Mouse (Mus musculus) embryonic facial prominence, embryonic 12.5 days (tissue): ENCODE results near the gene Kat6b. TPM values are rescaled to one million over a fixed set of nuclear protein-coding genes. Genes with fewer than 3 reads are reported as not detected.
"Not testable (repeated sequence)": the region's sequence is repeated elsewhere in the genome, so short reads cannot be mapped to it uniquely, and the experiment has no call there.

Experiments used
- ATAC-seq: fragments of 200-750 bp; cut with Nextera tagmentation; 2 replicates; pipeline ENCODE4 v1.8.0; 2017; ENCODE audit not compliant: insufficient number of reproducible peaks, insufficient read depth, low FRiP score, low TSS enrichment
- H3K27ac ChIP-seq: fragments of 300-500 bp; sonication (generic); 2 replicates; pipeline ENCODE4 v1.5.1; 2016; ENCODE audit warnings: mild to moderate bottlenecking
- H3K27me3 ChIP-seq: fragments of 300-500 bp; sonication (generic); 2 replicates; pipeline ENCODE4 v1.6.1; 2016; ENCODE audit warnings: mild to moderate bottlenecking, moderate library complexity
- H3K36me3 ChIP-seq: fragments of 300-500 bp; sonication (generic); 2 replicates; pipeline ENCODE4 v1.6.1; 2016; ENCODE audit warnings: mild to moderate bottlenecking
- H3K4me1 ChIP-seq: fragments of 300-500 bp; sonication (generic); 2 replicates; pipeline ENCODE4 v1.6.1; 2016
- H3K4me2 ChIP-seq: fragments of 300-500 bp; sonication (generic); replicated peaks from 2 replicates; pipeline ENCODE4 v1.6.1; 2016; ENCODE audit warnings: mild to moderate bottlenecking, moderate library complexity
- H3K4me3 ChIP-seq: fragments of 300-500 bp; sonication (generic); 2 replicates; pipeline ENCODE4 v1.5.1; 2016; ENCODE audit warnings: mild to moderate bottlenecking
- H3K9ac ChIP-seq: fragments of 300-500 bp; sonication (generic); 2 replicates; pipeline ENCODE4 v1.6.1; 2016; ENCODE audit warnings: mild to moderate bottlenecking, moderate library complexity
- H3K9me3 ChIP-seq: fragments of 300-500 bp; sonication (generic); 2 replicates; pipeline ENCODE4 v1.6.1; 2016; ENCODE audit warnings: mild to moderate bottlenecking, moderate library complexity
- WGBS: fragments of 180-500 bp; shearing (Covaris S2); methylation state at CpG from one replicate; pipeline ENCODE4 v1.1.7; 2016; 5-methylcytosine and 5-hydroxymethylcytosine counted together
- polyA plus RNA-seq: library from polyadenylated mRNA; unstranded; fragments of >200 nt; fragmentation: Nextera tagmentation; extraction: Ambion mirVana; gene quantifications from 2 replicates; pipeline ENCODE4 v1.2.1, GENCODE M21; 2016

The Kat6b gene
- polyA plus RNA-seq, 1 experiment from 2014 or later = 28.6 TPM

DNA sequence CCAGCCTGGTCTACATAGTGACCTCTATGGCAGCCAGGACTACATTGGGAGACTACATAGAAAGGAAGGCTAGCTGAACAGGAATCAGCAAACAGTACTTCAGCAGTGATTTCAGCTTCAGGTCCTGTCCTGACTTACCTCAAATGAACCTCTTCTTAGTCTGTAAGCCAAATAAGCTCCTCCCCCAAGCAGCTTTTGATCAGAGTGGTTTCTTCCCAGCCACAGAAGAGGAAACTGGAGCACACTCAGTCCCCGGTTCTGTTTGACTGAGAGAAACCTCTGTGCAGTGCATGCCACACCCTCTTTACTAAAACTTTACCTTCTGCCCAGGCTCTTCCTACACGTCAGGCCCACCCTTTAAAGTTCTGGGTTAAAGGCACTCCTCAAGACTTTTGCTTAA lies 172.6 kb downstream of the Kat6b start:
- H3K9me3 ChIP-seq = no peaks in the 10 kb centered on the region
- WGBS = 73% methylated on average over 2 of the region's 2 CpGs
- H3K27me3 ChIP-seq = no peaks in the 10 kb centered on the region
- peaks cover 7% of the 10 kb centered on the region; the same call in 1 of the 2 replicates for H3K36me3 ChIP-seq
- no peak overlapping the region for H3K9ac ChIP-seq
- no peak overlapping the region for H3K4me3 ChIP-seq
- peaks cover 8% of the 10 kb centered on the region; the same call in 1 of the 2 replicates for H3K4me1 ChIP-seq
- no peak overlapping the region for H3K4me2 ChIP-seq
- no peak overlapping the region for H3K27ac ChIP-seq
- ATAC-seq = no peak

DNA sequence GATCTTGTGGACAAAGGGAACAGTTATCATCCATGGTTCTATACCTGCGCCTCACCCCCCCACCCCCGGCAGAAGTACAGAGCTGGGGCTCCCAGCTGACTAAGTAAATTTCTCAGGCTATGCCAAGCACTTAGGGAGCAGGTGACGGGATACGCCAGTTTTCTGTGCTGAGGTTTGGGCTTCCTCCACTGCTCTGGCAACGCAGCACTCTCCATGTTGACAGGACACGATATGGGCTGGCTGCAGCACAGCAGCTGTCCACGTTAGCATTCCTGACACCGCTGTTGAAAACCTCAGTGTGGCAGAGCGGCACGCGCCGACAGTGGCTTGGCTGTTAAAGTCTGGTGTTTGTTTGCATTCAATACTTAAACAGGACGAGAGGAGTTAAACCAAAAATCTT lies 177.9 kb downstream of the Kat6b start:
- Histone ChIP-seq H3K4me3 (no peak overlapping the region), H3K4me1 (peaks cover 8% of the 10 kb centered on the region; the same call in 1 of the 2 replicates), H3K9me3 (no peaks in the 10 kb centered on the region), H3K27ac (peak overlapping the region; percentile 36; the same call in 1 of the 2 replicates), H3K4me2 (no peak overlapping the region), H3K36me3 (peaks cover 40% of the 10 kb centered on the region), H3K27me3 (no peaks in the 10 kb centered on the region), H3K9ac (no peak overlapping the region)
- no peak for ATAC-seq
- WGBS = 76% methylated on average over 13 of the region's 13 CpGs

DNA sequence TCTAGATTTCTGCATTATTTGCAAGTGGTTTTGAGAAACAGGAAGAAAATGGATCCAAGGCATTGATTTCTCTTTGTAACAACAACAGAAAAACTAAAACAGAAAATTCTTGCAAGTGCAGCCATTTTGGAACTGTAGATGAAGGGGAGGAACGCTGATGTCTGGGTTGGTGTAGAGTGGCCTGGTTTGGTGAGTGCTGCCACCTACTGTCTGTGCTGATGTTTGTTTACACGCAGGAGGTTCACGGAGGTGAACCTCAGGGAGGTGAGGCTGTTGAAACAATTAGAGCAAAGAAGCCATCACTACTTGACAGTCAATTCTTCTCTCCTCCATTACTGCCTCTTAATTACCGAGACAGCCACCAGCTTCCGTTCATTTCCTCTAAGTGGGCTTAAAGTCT lies 178.4 kb downstream of the Kat6b start:
- ATAC-seq = peak; percentile 73; the same call in 1 of the 2 replicates
- peaks cover 8% of the 10 kb centered on the region; the same call in 1 of the 2 replicates for H3K4me1 ChIP-seq
- H3K27me3 ChIP-seq = no peaks in the 10 kb centered on the region
- peaks cover 42% of the 10 kb centered on the region for H3K36me3 ChIP-seq
- no peak overlapping the region for H3K4me3 ChIP-seq
- 21% methylated on average over 5 of the region's 5 CpGs for WGBS
- H3K9ac ChIP-seq = no peak overlapping the region
- no peaks in the 10 kb centered on the region for H3K9me3 ChIP-seq
- H3K27ac ChIP-seq = no peak overlapping the region
- H3K4me2 ChIP-seq = no peak overlapping the region

DNA sequence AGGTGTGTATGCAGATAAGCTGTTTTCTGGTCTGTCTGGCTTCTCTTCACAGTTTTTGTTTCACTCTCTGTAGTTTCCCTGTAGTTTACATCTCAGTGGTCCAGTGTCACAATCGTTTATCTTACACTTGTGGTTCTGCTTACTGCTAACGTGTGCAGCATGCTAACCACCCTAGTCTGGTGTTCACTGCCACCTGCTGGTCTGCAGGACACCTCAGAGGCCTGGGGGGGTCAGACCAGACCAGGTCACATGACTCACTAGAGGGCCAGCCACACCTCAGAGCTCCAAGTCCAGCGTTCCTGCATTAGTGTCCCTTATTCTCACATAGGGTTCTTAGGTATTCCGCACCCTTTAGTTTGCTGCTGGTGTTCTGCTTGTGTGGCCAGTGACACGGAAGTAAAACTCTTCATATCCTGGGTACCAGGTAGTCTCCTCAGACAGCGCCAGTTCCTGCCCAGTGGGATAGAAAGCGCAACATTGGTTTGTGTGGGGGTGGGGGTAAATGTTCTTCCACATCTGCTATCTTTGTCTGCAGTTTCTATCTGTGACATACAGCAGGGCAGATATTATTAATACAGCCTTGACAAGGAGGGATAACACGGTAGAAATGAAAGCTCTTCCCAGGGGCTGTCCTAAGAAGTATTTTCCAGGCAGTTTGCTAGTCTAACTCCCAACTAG lies 181.4 kb downstream of the Kat6b start:
- Histone ChIP-seq H3K4me2 (no peak overlapping the region), H3K4me3 (no peak overlapping the region), H3K9me3 (no peaks in the 10 kb centered on the region), H3K27me3 (no peaks in the 10 kb centered on the region), H3K9ac (no peak overlapping the region), H3K27ac (no peak overlapping the region), H3K36me3 (peaks cover 65% of the 10 kb centered on the region), H3K4me1 (peaks cover 5% of the 10 kb centered on the region; the same call in 1 of the 2 replicates)
- WGBS = 75% methylated on average over 8 of the region's 8 CpGs
- ATAC-seq = no peak

DNA sequence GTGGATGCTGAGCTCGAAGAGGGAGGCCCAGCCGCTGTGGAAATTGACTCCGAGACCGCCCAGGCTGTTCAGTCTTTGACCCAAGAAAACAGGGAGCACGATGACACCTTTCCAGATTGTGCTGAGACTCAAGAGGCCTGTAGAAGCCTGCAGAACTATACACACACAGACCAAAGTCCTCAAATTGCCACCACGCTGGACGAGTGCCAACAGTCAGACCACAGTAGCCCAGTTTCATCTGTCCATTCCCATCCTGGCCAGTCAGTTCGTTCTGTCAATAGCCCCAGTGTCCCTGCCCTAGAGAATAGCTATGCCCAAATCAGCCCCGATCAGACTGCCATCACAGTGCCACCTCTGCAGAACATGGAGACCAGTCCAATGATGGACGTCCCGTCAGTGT lies 188.0 kb downstream of the Kat6b start:
- H3K4me1 ChIP-seq = no peaks in the 10 kb centered on the region
- H3K36me3 ChIP-seq = peaks cover 61% of the 10 kb centered on the region
- H3K27me3 ChIP-seq = no peaks in the 10 kb centered on the region
- 90% methylated on average over 11 of the region's 11 CpGs for WGBS
- H3K4me3 ChIP-seq = no peak overlapping the region
- ATAC-seq = no peak
- no peak overlapping the region for H3K4me2 ChIP-seq
- no peak overlapping the region for H3K27ac ChIP-seq
- no peak overlapping the region for H3K9ac ChIP-seq
- no peaks in the 10 kb centered on the region for H3K9me3 ChIP-seq

DNA sequence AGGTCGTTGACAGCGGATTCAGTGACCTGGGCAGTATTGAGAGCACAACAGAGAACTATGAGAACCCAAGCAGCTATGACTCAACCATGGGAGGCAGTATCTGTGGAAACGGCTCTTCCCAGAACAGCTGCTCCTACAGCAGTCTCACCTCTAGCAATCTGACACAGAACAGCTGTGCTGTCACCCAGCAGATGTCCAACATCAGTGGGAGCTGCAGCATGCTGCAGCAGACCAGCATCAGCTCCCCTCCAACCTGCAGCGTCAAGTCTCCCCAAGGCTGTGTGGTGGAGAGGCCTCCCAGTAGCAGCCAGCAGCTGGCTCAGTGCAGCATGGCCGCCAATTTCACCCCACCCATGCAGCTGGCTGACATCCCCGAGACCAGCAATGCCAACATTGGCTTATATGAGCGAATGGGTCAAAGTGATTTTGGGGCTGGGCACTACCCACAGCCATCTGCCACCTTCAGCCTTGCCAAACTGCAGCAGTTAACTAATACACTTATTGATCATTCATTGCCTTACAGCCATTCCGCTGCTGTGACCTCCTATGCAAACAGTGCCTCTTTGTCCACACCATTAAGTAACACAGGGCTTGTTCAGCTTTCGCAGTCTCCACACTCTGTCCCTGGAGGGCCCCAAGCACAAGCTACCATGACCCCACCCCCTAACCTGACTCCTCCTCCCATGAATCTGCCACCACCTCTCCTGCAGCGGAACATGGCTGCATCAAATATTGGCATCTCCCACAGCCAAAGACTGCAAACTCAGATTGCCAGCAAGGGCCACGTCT lies 188.6 kb downstream of the Kat6b start:
- Histone ChIP-seq H3K4me2 (no peak overlapping the region), H3K4me3 (no peak overlapping the region), H3K27ac (no peak overlapping the region), H3K27me3 (no peaks in the 10 kb centered on the region), H3K9me3 (no peaks in the 10 kb centered on the region), H3K9ac (no peak overlapping the region), H3K4me1 (no peaks in the 10 kb centered on the region), H3K36me3 (peaks cover 55% of the 10 kb centered on the region)
- ATAC-seq = peak; percentile 65; the same call in 1 of the 2 replicates
- WGBS = 73% methylated on average over 11 of the region's 11 CpGs

DNA sequence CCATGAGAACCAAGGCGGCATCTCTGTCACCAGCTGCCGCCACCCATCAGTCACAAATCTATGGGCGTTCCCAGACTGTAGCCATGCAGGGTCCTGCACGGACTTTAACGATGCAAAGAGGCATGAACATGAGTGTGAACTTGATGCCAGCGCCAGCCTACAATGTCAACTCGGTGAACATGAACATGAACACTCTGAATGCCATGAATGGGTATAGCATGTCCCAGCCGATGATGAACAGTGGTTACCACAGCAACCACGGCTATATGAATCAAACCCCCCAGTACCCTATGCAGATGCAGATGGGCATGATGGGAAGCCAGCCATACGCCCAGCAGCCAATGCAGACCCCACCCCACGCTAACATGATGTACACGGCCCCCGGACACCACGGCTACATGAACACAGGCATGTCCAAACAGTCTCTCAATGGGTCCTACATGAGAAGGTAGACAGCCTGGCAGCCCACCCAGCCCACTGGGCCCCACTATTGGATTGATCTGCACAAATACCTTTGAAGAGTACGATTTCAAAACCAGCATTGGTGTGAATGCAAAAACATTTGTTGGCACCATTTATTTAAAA lies 189.3 kb downstream of the Kat6b start:
- H3K4me2 ChIP-seq, H3K4me1 ChIP-seq, H3K4me3 ChIP-seq, ATAC-seq, H3K27me3 ChIP-seq, H3K27ac ChIP-seq, H3K9me3 ChIP-seq, H3K9ac ChIP-seq: not testable (repeated sequence)
- H3K36me3 ChIP-seq = peaks cover 48% of the 10 kb centered on the region
- 90% methylated on average over 15 of the region's 15 CpGs for WGBS

DNA sequence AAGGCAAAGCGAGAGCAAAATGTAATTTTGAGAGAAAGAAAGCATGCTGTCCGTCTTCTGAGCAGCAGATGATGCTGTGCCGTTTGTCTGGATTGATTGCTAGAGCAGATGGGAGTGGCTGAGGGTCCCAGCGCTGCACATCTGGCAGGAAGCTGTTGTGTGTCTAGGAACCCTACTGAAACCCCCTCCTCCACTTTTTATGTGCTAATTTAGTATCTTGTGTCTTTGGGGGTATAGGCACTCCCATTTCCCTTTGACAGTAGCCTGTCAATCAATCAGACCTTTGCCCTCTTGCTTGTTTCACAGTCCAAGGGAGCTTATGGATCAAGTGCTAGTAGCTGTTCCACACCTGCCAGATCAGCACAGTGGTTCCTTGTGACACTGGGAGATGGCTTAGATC lies 191.9 kb downstream of the Kat6b start:
- WGBS = 57% methylated on average over 4 of the region's 4 CpGs
- Histone ChIP-seq H3K36me3 (peaks cover 30% of the 10 kb centered on the region), H3K4me3 (no peak overlapping the region), H3K9me3 (no peaks in the 10 kb centered on the region), H3K9ac (no peak overlapping the region), H3K4me1 (peaks cover 16% of the 10 kb centered on the region), H3K27ac (0 out of 2 replicates have a peak overlapping the region, but pooled peaks have one; percentile 23), H3K27me3 (no peaks in the 10 kb centered on the region), H3K4me2 (no peak overlapping the region)
- no peak for ATAC-seq

DNA sequence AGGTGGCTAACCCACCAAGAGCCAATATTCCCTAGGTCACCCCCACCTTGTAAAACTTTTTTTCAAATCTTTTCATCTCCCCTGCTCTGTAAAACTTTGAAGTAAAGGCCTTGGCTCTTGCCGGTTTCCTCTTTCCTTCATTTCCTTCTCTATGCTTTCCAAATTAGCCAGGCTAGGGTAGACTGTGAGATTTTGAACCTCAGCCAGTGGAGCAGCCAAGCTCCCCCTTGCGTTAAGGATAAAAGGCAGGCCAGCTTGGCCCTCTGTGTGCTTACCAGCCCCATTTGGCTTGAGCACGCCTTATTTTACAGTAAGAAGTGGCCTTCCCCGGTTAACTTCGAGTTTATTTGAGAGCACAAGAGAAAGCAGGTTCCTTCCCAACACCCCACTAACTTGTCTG lies 193.2 kb downstream of the Kat6b start:
- Histone ChIP-seq H3K9me3 (no peaks in the 10 kb centered on the region), H3K4me3 (no peak overlapping the region), H3K4me1 (peaks cover 28% of the 10 kb centered on the region), H3K9ac (no peak overlapping the region), H3K4me2 (no peak overlapping the region), H3K36me3 (peaks cover 17% of the 10 kb centered on the region), H3K27ac (no peak overlapping the region), H3K27me3 (no peaks in the 10 kb centered on the region)
- WGBS = 63% methylated on average over 5 of the region's 5 CpGs
- no peak for ATAC-seq

DNA sequence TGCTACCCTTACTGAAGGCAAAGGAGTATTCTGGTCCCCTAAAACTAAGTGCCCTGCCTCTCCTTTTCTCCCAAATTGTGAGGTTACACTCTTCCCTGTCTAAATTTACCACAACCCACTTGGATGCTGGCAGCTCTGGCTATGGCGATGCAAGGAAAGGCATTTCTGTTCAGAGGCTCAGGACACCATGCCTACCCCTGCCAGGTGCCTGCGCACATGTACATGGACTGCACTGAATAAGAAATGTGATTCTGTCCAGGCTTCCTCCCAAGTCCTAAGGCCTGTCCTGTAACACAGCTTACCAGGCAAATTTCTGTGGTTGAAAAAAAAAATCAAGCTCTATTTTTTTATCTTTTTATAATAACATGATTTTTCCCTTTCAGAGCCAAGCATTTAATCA lies 195.0 kb downstream of the Kat6b start:
- Histone ChIP-seq H3K4me3 (no peak overlapping the region), H3K27ac (peak overlapping the region; percentile 55; the same call in 1 of the 2 replicates), H3K9me3 (no peaks in the 10 kb centered on the region), H3K4me2 (no peak overlapping the region), H3K36me3 (0 out of 2 replicates have a peak, but pooled peaks cover under 1% of the 10 kb centered on the region), H3K4me1 (peaks cover 38% of the 10 kb centered on the region), H3K27me3 (no peaks in the 10 kb centered on the region), H3K9ac (no peak overlapping the region)
- no peak for ATAC-seq
- 70% methylated on average over 2 of the region's 2 CpGs for WGBS

DNA sequence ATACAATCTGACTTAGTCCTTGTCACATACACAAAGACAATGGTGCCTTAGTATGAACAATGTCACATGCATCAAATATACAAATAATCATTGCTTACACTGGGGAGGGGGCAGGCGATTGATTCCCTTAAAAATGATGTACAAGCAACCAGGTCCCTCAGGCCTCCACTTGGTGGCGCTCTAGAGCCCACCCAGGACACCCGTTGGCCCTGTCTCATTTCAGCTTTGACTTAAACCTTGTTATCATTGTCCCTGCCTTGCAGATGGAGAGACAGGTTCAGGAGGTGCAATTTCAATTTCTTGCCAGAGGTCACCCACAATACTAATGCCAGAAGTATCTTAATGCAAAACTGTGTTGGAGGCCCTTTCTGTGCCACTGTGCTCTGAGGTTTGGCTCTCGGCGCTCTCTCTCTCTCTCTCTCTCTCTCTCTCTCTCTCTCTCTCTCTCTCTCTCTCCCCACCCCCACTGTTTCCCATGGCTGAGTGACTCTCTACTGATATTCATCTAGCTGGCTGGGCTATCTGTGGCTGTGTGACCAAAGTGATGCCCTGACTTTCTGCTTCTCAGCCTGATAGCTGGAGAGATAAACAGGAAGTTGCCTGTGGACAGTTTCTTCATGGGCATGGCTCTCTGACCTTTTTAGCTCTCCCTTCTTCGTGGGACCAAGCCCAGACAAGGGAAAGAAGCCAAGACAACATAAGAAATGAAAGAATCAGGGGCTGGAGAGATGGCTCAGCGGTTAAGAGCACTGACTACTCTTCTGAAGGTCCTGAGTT lies 197.5 kb downstream of the Kat6b start:
- Histone ChIP-seq H3K4me2 (no peak overlapping the region), H3K36me3 (no peaks in the 10 kb centered on the region), H3K4me3 (no peak overlapping the region), H3K27me3 (no peaks in the 10 kb centered on the region), H3K9me3 (no peaks in the 10 kb centered on the region), H3K4me1 (peaks cover 50% of the 10 kb centered on the region), H3K27ac (peak overlapping the region; percentile 94), H3K9ac (no peak overlapping the region)
- 36% methylated on average over 7 of the region's 7 CpGs for WGBS
- no peak for ATAC-seq
